Mouse (Mus musculus) liver, adult (tissue): Measurements from ENCODE around the gene Tmem115.
A peak's percentile ranks its signal among the peaks of the same experiment; 100 is the strongest.

Source experiments
- GATA4 ChIP-seq: IDR thresholded peaks from 2 replicates; pipeline ENCODE4 v1.6.1; 2014; ENCODE audit warnings: mild to moderate bottlenecking, low read length; ENCODE audit not compliant: insufficient replicate concordance

Gene Tmem115

GRCm38 (mm10) chr9:107533791-107534407 is at the start of gene Tmem115:
Gene Tmem115, plus strand, starts transcription at chr9:107533945.
- TF ChIP-seq GATA4, result peak; percentile 39; the same call in 1 of the 2 replicates

- TF ChIP-seq GATA4, result no peak
These were observed 49.4 kb upstream of the Tmem115 start for GRCm38 (mm10) chr9:107484302-107484701.

GRCm38 (mm10) chr9:107484766-107485165 is 49.0 kb upstream of the Tmem115 start:
- TF ChIP-seq GATA4, result no peak

- no peak for TF ChIP-seq GATA4
These were observed 47.7 kb upstream of the Tmem115 start for GRCm38 (mm10) chr9:107486086-107486485.

GRCm38 (mm10) chr9:107486507-107487225 is 47.1 kb upstream of the Tmem115 start:
- no peak for TF ChIP-seq GATA4

GRCm38 (mm10) chr9:107490146-107490545 is 43.6 kb upstream of the Tmem115 start:
- no peak for TF ChIP-seq GATA4

GRCm38 (mm10) chr9:107490625-107491024 is 43.1 kb upstream of the Tmem115 start:
- TF ChIP-seq GATA4, result no peak

GRCm38 (mm10) chr9:107493511-107493910 is 40.2 kb upstream of the Tmem115 start:
- no peak for TF ChIP-seq GATA4

GRCm38 (mm10) chr9:107494238-107494637 is 39.5 kb upstream of the Tmem115 start:
- TF ChIP-seq GATA4, result no peak

- TF ChIP-seq GATA4, result no peak
These were observed 37.4 kb upstream of the Tmem115 start for GRCm38 (mm10) chr9:107496359-107496758.

GRCm38 (mm10) chr9:107500708-107501286 is 32.9 kb upstream of the Tmem115 start:
- no peak for TF ChIP-seq GATA4

GRCm38 (mm10) chr9:107502131-107502846 is 31.5 kb upstream of the Tmem115 start:
- no peak for TF ChIP-seq GATA4

GRCm38 (mm10) chr9:107504662-107505537 is 28.8 kb upstream of the Tmem115 start:
- no peak for TF ChIP-seq GATA4

- no peak for TF ChIP-seq GATA4
These were observed 25.5 kb upstream of the Tmem115 start for GRCm38 (mm10) chr9:107508266-107508665.
